ENCODE assay signal across 17 mouse cellular contexts in the genomic region with DNA sequence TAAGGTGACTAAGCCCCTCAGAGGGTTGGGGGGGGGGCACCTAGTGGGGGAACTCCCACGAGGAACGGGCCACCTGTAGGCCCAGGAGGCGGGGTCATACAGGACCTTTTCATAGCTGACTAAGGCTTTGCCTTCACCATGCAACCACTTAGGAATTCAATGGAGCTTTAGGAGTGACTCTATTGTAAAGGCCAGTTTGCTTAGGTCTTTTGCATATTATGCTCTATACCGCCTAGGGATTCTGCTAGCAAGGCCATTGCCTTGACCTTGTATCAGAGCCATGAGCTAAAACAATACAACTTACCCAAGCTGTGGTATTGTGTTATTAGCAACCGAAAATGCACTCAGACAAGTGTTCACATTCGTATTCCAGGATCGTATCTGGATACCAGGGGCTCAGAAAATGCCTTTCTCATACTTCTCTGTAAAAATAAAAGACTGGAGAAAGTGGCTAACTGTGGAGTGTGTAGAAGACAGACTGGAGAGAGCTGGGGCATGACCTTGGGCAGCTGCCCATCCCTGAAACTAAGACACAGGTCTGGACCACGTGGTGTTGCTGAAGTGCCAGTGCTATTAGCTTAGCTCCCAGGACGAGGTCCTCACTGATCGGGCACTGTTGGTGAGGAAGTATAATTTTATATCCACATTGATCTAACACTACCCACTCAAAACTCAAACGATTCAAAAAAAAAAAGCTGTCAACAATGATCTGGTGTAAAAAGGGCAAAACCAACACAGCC. TPM values are rescaled to one million over a fixed set of nuclear protein-coding genes. Genes with fewer than 3 reads are reported as not detected.
A peak's percentile ranks its signal among the peaks of the same experiment; 100 is the strongest.
DNase-seq lines count a peak whose midpoint lies in the region; ATAC-seq and TF ChIP-seq lines count a peak whose summit lies in the region.
"Had no signal": no experiment of that assay in that cellular context is flagged by ENCODE, and none has a peak within 500 bp of the region (broad histone marks: within the 10 kb centered on the region; RNA-seq: fewer than 3 reads in every experiment).

No protein-coding gene starts in this region.

- H3K27ac ChIP-seq in kidney, embryonic 16.5 days (ENCODE audit: low read length): no peak overlapping the region
- peak overlapping the region; percentile 80; the same call in 1 of the 2 replicates for H3K27ac ChIP-seq in testis, adult 2 months (ENCODE audit: control insufficient read depth, insufficient read depth, low read depth, low read length)
- no peak overlapping the region for H3K27ac ChIP-seq in cerebellum, adult 2 months (ENCODE audit: insufficient read depth, low read length)
- H3K27ac ChIP-seq: embryonic facial prominence, embryonic 15.5 days; forebrain, embryonic 15.5 days; intestine, embryonic 15.5 days; liver, embryonic 14.5 days had no signal

- TF ChIP-seq POLR2A in testis, adult 2 months (IDR thresholded peaks at IDR 0.05; ENCODE audit: control insufficient read depth, low read depth, low read length): no peak
- TF ChIP-seq POLR2A in cerebellum, adult 2 months (IDR thresholded peaks at IDR 0.05; ENCODE audit: borderline replicate concordance, insufficient read depth, low read length): no peak

- H3K4me3 ChIP-seq in kidney, embryonic 16.5 days (ENCODE audit: low read length): no peak overlapping the region
- H3K4me3 ChIP-seq in testis, adult 2 months (ENCODE audit: control insufficient read depth, low read depth, low read length): peak overlapping the region; percentile 89
- no peak overlapping the region for H3K4me3 ChIP-seq in cerebellum, adult 2 months (replicated peaks; ENCODE audit: insufficient read depth, low read depth, low read length)
- H3K4me3 ChIP-seq: embryonic facial prominence, embryonic 15.5 days; forebrain, embryonic 15.5 days; intestine, embryonic 15.5 days; megakaryocyte, embryonic 14.5 days had no signal

- no peaks in the 10 kb centered on the region for H3K4me1 ChIP-seq in kidney, embryonic 16.5 days (ENCODE audit: insufficient read depth, low read length)
- H3K4me1 ChIP-seq in testis, adult 2 months (ENCODE audit: control insufficient read depth, insufficient read depth, low read length): peaks cover 23% of the 10 kb centered on the region
- H3K4me1 ChIP-seq in cerebellum, adult 2 months (ENCODE audit: control insufficient read depth, insufficient read depth, low read length): no peaks in the 10 kb centered on the region
- H3K4me1 ChIP-seq: embryonic facial prominence, embryonic 15.5 days; forebrain, embryonic 15.5 days; intestine, embryonic 15.5 days; megakaryocyte, embryonic 14.5 days had no signal

- H3K9ac ChIP-seq in kidney, embryonic 16.5 days (replicated peaks; ENCODE audit: low read length): no peak overlapping the region
- H3K9ac ChIP-seq: embryonic facial prominence, embryonic 15.5 days; forebrain, embryonic 15.5 days; intestine, embryonic 15.5 days; liver, embryonic 14.5 days had no signal

- H3K27me3 ChIP-seq in kidney, embryonic 16.5 days (ENCODE audit: insufficient read depth, low read length): no peaks in the 10 kb centered on the region
- H3K27me3 ChIP-seq in testis, adult 2 months (ENCODE audit: control insufficient read depth, insufficient read depth, low read length): no peaks in the 10 kb centered on the region
- H3K27me3 ChIP-seq in cerebellum, adult 2 months (ENCODE audit: control insufficient read depth, insufficient read depth, low read length): no peaks in the 10 kb centered on the region
- H3K27me3 ChIP-seq: embryonic facial prominence, embryonic 15.5 days; forebrain, embryonic 15.5 days; intestine, embryonic 15.5 days had no signal

- DNase-seq in kidney, adult 11 months: peak; percentile 76
- DNase-seq in testis, postnatal 14 days (ENCODE audit: low spot score): no peak
- peak; percentile 74 to 77 for DNase-seq in kidney, adult 8-10 months
- no peak for DNase-seq in cerebellum, adult 2 months
- DNase-seq in thymus, postnatal 36 days: no peak
- DNase-seq: cerebellum, adult 18-20 months; gastrocnemius, postnatal 14 days; heart, postnatal 36 days had no signal

- TF ChIP-seq CTCF in testis, adult 2 months (IDR thresholded peaks at IDR 0.05; ENCODE audit: control insufficient read depth, insufficient read depth, insufficient replicate concordance, low read depth, low read length): no peak
- no peak for TF ChIP-seq CTCF in cerebellum, adult 2 months (IDR thresholded peaks at IDR 0.05; ENCODE audit: borderline replicate concordance, insufficient read depth, low read depth, low read length)

- 79% methylated on average over 11 of the region's 11 CpGs for WGBS in kidney, embryonic 16.5 days
- 76% methylated on average over 11 of the region's 11 CpGs for WGBS in cerebellum, adult 2 months

- H3K4me2 ChIP-seq in kidney, embryonic 16.5 days (replicated peaks; ENCODE audit: low read depth, low read length): no peak overlapping the region
- H3K4me2 ChIP-seq: embryonic facial prominence, embryonic 15.5 days; forebrain, embryonic 15.5 days; heart, embryonic 11.5 days; intestine, embryonic 15.5 days had no signal

- H3K9me3 ChIP-seq in kidney, embryonic 16.5 days (ENCODE audit: low read length): no peaks in the 10 kb centered on the region
- H3K9me3 ChIP-seq: embryonic facial prominence, embryonic 15.5 days; forebrain, embryonic 15.5 days; intestine, embryonic 15.5 days; megakaryocyte, embryonic 14.5 days had no signal

- H3K36me3 ChIP-seq in kidney, embryonic 16.5 days (ENCODE audit: insufficient read depth, low read length): no peaks in the 10 kb centered on the region
- H3K36me3 ChIP-seq in testis, adult 2 months (ENCODE audit: control insufficient read depth, insufficient read depth, low read length): peaks cover 2% of the 10 kb centered on the region

- ATAC-seq in kidney, embryonic 16.5 days (ENCODE audit: low FRiP score, low TSS enrichment): no peak
- ATAC-seq: CD4-positive, CD25-positive, alpha-beta regulatory T cell, adult 4 months; forebrain, embryonic 15.5 days; intestine, embryonic 15.5 days had no signal

RNA-seq across cellular contexts. Expression of gene Aldh5a1, which starts 30.5 kb away (rescaled TPM):
- 8.0 and 8.3 TPM in 2 replicates for polyA plus RNA-seq in kidney, embryonic 16.5 days (2015; fragmentation: Nextera tagmentation; extraction: Ambion mirVana)
- 0.58 and 0.83 TPM in 2 replicates for polyA plus RNA-seq in testis, adult 2 months (2012; rRNA removed)
- polyA plus RNA-seq in cerebellum, adult 2 months (2012; rRNA removed): 42.6 and 43.6 TPM in 2 replicates

RNA-seq across cellular contexts. Expression of gene Gpld1, which starts 36.0 kb away (rescaled TPM):
- 0.92 and 1.1 TPM in 2 replicates for polyA plus RNA-seq in kidney, embryonic 16.5 days (2015; fragmentation: Nextera tagmentation; extraction: Ambion mirVana)
- 1.3 TPM in 2 replicates for polyA plus RNA-seq in testis, adult 2 months (2012; rRNA removed)
- 28.5 and 29.8 TPM in 2 replicates for polyA plus RNA-seq in cerebellum, adult 2 months (2012; rRNA removed)

Comparison
In these comparisons a context has a peak if more than half of its experiments do, and no peak if none do; other contexts are left out.
1. DNase-seq: peak in kidney, adult 11 months (single experiment) and kidney, adult 8-10 months (2 of 2); none in testis, postnatal 14 days (single experiment), cerebellum, adult 2 months (0 of 2) and thymus, postnatal 36 days (0 of 2).
2. RNA of gene Gpld1, which starts 36.0 kb away (polyA plus RNA-seq): 28.5 to 29.8 TPM in cerebellum, adult 2 months; 1.3 TPM in testis, adult 2 months and 0.92 to 1.1 TPM in kidney, embryonic 16.5 days; every median in the first group is over 10 times any median in the second.